Mouse (Mus musculus): ENCODE results near the gene Zfand3.

Zfand3 gene

DNA sequence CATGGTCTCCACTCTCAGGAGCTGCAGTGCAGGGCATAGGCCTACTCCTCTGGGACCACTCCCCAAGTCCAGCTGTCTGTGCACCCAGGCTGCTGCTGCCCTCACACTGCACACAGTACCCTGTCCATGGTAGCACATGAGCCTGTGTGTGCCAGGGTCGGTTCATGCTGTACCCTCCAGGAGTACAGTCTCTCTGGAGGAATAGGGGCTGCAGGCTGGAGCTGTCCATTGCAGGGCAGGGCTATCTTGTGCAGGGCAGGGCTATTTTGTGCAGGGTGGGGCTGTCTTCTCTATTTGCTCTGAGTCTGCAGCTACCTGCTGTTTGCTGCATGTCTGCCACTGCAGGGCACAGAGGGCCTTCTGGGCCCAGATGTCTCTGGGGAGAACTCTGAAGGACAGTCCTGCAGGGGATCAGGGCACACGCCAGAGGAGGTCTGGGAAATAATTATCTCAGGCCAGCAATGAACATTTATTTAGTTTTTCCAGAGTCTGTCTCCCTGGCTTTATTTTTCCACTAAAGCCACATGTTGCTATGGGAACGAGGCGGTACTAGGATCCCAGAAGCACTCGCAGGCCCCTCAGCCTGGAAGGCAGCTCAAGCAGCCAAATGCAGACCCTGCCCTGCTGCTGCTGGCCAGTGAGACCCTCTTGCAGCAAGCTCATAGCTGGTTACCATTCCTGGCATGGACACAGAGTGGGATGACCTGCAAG is 220.7 kb downstream of the Zfand3 start:
- DNase-seq (ENCODE audit: low spot score in 2 of 2), result no peak

DNA sequence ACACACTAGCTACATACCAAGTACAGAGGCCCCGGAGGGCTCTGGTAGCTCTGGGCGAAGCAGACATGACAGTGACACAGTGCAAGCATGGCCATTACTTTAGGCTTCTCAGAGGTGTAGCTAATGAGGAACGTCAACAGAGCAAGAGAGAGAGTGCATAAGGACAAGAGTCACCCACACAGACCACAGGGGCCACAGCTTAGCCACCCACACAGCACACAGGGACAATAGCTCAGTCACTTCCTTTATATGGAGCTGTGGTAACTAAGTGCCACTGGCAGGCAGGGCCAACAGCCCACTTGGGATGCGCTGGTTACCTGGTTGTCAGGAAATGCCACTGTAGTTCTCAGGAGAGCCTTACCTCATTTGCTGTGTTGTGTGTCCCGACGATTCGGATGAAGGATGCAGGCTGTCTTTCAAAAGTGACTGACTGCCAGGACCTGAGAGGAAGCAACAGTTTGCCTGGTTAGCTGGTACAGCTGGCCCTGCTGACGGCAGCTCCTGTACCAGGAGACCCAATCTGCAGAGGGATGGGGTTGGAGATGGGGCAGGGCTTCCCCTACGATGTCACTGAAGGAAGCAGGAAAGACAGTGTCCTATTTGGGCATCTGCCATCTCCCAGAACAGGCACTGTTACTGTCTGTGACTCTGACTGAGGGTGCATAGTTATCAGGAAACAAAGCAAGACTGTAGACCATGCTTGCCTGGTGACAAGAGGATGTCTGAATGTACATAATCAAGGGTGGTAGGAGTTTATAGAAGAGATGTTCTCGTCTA is 224.1 kb downstream of the Zfand3 start:
- no peak for DNase-seq (ENCODE audit: low spot score in 2 of 2)

- no peak for DNase-seq (ENCODE audit: low spot score in 2 of 2)
Measured at GRCm38 (mm10) chr17:30230428-30230827, 225.9 kb downstream of the Zfand3 start.

DNA sequence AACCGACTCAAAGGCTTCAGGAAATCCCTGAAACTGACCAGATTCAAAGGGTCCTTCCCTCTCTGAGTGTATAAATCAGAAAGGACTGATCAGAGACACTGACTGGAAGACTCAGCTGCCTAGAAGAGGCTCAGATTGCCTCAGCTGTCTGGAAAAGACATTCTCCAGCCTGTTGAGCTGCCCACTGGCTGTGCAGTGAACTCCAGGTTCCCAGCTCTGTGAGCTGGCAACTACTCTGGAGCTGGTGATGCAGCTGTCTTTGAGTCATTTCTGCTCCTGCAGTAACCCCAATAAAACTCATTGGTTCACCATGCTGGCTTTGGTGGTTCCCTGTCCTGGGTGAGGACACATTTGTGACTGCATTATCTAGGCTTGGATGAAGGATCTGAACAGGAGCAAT is 226.9 kb downstream of the Zfand3 start:
- DNase-seq (ENCODE audit: low spot score in 2 of 2), result no peak

DNA sequence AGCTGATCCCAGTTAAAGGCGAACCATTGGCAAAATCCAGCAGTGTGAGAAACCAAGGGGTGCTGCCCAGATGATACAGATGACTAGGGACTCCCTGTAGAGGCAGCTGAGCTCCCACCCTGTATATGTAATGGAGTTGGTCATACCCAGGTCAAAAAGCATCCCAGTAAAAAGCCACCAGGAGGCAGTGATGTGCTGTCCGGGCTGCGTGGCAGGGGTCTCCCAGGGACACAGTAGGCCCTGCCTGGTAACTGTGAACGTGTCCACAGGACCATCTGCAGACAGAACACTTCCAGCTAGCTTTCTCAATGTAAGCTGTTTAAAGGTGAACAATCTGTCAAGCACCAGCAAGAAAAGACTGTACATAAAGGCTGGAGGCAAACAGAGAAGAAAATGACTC is 228.2 kb downstream of the Zfand3 start:
- no peak for DNase-seq (ENCODE audit: low spot score in 2 of 2)

- no peak for DNase-seq (ENCODE audit: low spot score in 2 of 2)
Measured at GRCm38 (mm10) chr17:30235380-30235779, 230.8 kb downstream of the Zfand3 start.

DNA sequence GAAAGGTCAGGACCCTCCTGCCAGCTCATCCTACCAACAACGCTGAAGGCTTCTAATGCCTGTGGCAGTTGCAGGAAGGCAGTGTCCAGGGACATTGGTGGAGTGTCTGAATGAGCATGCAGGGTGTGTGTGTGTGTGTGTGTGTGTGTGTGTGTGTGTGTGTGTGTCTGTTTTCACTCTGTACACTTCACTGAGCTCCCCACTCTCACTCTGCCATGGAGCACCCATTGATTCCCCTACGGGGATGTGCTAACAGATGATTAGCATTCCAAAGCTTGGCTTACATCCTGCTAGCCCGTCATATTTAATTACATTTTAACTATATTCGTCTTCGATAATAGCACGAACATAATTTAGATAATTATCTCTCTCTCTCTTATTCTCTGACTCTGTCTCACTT is 232.1 kb downstream of the Zfand3 start:
- no peak for DNase-seq (ENCODE audit: low spot score in 2 of 2)

- DNase-seq (ENCODE audit: low spot score in 2 of 2), result no peak
Measured at GRCm38 (mm10) chr17:30237600-30237999, 233.1 kb downstream of the Zfand3 start.

GRCm38 (mm10) chr17:30239458-30239857 is 234.9 kb downstream of the Zfand3 start:
- DNase-seq (ENCODE audit: low spot score in 2 of 2), result no peak

- no peak for DNase-seq (ENCODE audit: low spot score in 2 of 2)
Measured at GRCm38 (mm10) chr17:30240659-30241058, 236.1 kb downstream of the Zfand3 start.

DNA sequence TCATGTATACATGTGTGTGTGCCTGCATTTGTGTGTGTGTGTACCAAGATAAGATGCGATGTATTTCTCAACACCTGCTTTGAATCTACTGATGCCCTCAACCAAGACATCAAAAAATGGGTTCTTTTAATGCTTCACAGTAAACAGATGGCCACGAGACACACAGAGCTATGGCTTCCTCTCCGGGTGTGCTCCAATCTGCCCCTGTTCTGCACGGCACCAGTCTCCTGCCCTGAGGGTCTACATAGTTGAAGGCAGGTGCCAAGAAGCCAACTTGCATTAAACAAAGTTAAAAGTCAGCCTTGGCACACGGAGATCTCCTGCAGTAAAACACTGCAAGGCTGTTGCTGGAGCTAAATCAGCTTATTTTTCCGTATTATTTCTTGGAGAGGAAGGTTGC is 236.5 kb downstream of the Zfand3 start:
- no peak for DNase-seq (ENCODE audit: low spot score in 2 of 2)

DNA sequence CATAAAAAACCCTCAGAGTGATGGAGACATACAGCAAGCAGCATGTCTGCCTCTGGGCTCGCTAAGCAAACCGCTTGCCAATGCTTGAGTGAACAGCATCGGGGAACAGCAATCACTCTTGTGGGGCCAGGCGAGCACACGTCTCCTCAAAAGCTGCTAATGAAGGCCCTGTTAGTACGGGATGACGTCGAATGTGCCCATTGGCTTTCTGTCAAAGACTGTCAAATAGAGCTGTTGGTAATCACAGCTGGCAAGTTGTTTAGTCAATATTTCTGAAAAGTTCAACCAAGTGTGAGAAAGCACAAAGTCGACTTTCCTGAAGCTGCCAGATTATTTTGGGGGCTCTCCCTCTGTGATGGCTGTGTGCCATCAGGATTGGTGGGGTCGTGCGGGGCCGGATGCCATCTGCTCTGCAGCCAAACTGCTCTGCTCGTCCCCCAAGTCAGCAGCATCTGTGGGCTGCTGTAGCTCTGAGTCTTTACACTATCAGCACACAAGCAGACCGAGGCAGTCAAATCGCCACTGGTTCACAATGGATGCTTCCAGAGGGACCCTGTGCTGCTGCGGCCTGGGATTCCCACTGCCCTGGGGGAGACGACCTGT is 237.3 kb downstream of the Zfand3 start:
- DNase-seq (ENCODE audit: low spot score in 2 of 2), result no peak

- DNase-seq (ENCODE audit: low spot score in 2 of 2), result no peak
Measured at GRCm38 (mm10) chr17:30242647-30243046, 238.1 kb downstream of the Zfand3 start.

GRCm38 (mm10) chr17:30243540-30243939 is 239.0 kb downstream of the Zfand3 start:
- DNase-seq (ENCODE audit: low spot score in 2 of 2), result no peak

DNA sequence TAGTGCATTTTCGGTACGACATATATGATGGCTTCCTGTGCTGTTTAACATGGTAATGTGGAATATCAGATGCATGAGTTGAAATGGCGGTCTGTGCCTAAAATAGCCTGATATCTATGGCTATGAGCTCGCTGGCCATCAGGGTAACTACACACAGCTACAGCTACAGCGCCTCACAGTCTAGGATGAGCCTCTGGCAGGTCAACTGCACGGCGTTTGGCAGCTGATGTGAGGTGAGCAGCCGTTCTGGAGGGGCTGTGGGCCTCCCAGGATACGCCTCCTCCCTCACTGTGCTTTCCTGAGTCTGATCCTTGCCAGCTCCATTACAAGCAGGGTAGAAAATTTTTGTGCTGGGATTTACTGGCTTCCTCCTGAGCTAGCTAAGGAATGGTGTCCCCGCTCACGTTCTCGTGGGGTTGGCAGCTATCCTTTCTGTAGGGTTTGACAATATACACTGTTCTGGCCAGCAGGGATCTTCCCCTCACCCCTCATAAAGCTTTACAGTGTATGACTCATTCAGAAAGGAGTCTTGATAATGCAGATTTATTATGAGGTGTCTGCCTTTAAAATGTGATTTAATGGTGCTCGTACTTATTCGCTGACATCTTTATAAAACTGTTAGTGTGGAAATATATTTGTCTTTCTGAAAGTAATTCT is 240.2 kb downstream of the Zfand3 start:
- no peak for DNase-seq (ENCODE audit: low spot score in 2 of 2)

- no peak for DNase-seq (ENCODE audit: low spot score in 2 of 2)
Measured at GRCm38 (mm10) chr17:30245308-30245706, 240.8 kb downstream of the Zfand3 start.

DNA sequence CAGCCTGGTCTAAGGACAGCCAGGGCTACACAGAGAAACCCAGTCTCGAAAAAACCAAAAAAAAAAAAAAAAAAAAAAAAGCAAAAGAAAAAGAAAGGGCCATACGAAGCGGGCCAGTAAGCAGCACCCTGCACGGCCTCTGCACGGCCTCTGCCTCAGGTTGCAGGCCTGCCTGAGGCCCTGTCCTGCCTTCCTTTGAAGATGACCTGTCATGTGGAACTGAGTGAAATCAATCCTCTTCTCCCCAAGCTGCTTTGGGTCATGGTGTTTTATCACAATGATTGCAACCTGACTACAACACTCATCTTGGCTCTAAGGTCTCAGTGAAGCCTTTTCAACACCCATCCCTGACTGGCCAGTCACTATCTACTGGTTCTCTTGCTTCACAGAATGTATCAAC is 248.5 kb downstream of the Zfand3 start:
- DNase-seq (ENCODE audit: low spot score in 2 of 2), result no peak

- DNase-seq (ENCODE audit: low spot score in 2 of 2), result no peak
Measured at GRCm38 (mm10) chr17:30253924-30254323, 249.4 kb downstream of the Zfand3 start.

GRCm38 (mm10) chr17:30255928-30256560 is 251.5 kb downstream of the Zfand3 start:
- no peak for DNase-seq (ENCODE audit: low spot score in 2 of 2)

DNA sequence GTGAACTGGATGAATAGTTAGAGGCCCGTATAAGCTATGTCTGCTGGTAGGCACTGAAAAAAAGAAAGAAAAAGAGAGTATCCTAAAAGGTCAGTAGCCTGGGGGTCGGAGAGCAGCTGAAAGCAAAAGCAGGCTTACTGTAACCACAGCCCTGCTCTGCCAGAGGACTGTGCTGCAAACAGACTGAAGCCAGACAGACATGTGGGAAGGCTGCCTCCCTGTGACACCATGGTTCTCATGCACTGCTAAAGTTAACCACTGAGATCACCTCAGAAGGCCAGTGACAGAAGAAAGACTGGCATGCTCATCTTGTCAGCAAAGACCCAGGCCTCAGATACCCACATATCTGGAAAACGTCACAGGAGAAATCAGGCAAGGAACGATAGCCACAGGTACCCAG is 253.9 kb downstream of the Zfand3 start:
- DNase-seq (ENCODE audit: low spot score in 2 of 2), result no peak

DNA sequence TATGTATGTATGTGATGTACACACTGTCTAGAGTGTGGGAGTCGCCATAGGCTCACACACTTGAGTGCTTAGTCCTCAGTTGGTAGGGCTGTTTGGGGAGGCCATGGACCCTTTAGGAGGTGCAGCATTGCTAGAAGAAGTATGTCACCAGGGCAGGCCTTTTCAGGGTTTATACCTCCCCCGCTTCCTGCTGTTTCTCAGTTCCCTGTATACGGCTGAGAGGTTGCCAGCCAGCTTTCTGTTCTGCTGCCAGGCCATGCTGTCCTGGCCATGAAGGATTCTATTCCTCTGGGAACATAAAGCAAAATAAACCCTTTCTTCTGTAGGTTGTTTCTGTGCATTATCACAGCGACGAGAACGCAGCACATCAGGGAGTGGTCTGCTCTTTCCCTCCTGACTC is 255.4 kb downstream of the Zfand3 start:
- DNase-seq (ENCODE audit: low spot score in 2 of 2), result no peak

All from natural killer cell, adult 2 months (primary cell).